Mouse (Mus musculus) hindbrain, postnatal 0 days (tissue): ENCODE measurements around the gene Elmo1. TPM values are rescaled to one million over a fixed set of nuclear protein-coding genes. Genes with fewer than 3 reads are reported as not detected.

Source experiments
- ATAC-seq: fragments of 200-750 bp; cut with Nextera tagmentation; 2 replicates; pipeline ENCODE4 v1.8.0; 2017; ENCODE audit warnings: mild to moderate bottlenecking, moderate TSS enrichment, moderate library complexity
- DNase-seq: peaks from one replicate; pipeline ENCODE4 v3.0.0-alpha.2; 2015; ENCODE audit warnings: low spot score
- H3K27ac ChIP-seq: fragments of 300-500 bp; sonication (generic); 2 replicates; pipeline ENCODE4 v1.5.1; 2014; ENCODE audit warnings: mild to moderate bottlenecking
- H3K27me3 ChIP-seq: fragments of 300-500 bp; sonication (generic); 2 replicates; pipeline ENCODE4 v1.6.1; 2014; ENCODE audit warnings: low read length, mixed read lengths; ENCODE audit not compliant: insufficient read depth
- H3K36me3 ChIP-seq: fragments of 300-500 bp; sonication (generic); 2 replicates; pipeline ENCODE4 v1.6.1; 2014; ENCODE audit warnings: low read length, mixed read lengths; ENCODE audit not compliant: insufficient read depth
- H3K4me1 ChIP-seq: fragments of 300-500 bp; sonication (generic); 2 replicates; pipeline ENCODE4 v1.6.1; 2014; ENCODE audit warnings: antibody characterized with exemption, low read length, mixed read lengths; ENCODE audit not compliant: insufficient read depth
- H3K4me2 ChIP-seq: fragments of 300-500 bp; sonication (generic); 2 replicates; pipeline ENCODE4 v1.6.1; 2014; ENCODE audit warnings: low read depth, mild to moderate bottlenecking, low read length, moderate library complexity, mixed read lengths
- H3K4me3 ChIP-seq: fragments of 300-500 bp; sonication (generic); 2 replicates; pipeline ENCODE4 v1.5.1; 2014; ENCODE audit warnings: low read length
- H3K9ac ChIP-seq: fragments of 300-500 bp; sonication (generic); replicated peaks from 2 replicates; pipeline ENCODE4 v1.6.1; 2014; ENCODE audit warnings: mild to moderate bottlenecking, low read length, moderate library complexity, mixed read lengths
- H3K9me3 ChIP-seq: fragments of 300-500 bp; sonication (generic); 2 replicates; pipeline ENCODE4 v1.6.1; 2016; ENCODE audit warnings: low read length, mixed read lengths
- CTCF ChIP-seq: IDR thresholded peaks from 2 replicates; pipeline ENCODE4 v1.5.1; 2016; ENCODE audit warnings: antibody characterized with exemption, control low read depth, low read depth
- WGBS: fragments of 180-500 bp; shearing (Covaris S2); extraction: QIAGEN DNeasy Blood & Tissue Kit; methylation state at CpG from one replicate; pipeline ENCODE4 v1.1.7; 2014; 5-methylcytosine and 5-hydroxymethylcytosine counted together
- polyA plus RNA-seq: library from polyadenylated mRNA; unstranded; fragments of >200 nt; fragmentation: Nextera tagmentation; extraction: Ambion mirVana; gene quantifications from 2 replicates; pipeline ENCODE4 v1.2.1, GENCODE M21; 2015
- total RNA-seq: library from RNA; depleted of rRNA; stranded (reverse); fragments of >200 nt; gene quantifications from 2 replicates; pipeline ENCODE4 v1.2.3, GENCODE M21; 2014

Gene Elmo1
- total and polyA plus RNA-seq, 2 experiments from 2014 or later = 35.8 to 37.5 TPM

DNA sequence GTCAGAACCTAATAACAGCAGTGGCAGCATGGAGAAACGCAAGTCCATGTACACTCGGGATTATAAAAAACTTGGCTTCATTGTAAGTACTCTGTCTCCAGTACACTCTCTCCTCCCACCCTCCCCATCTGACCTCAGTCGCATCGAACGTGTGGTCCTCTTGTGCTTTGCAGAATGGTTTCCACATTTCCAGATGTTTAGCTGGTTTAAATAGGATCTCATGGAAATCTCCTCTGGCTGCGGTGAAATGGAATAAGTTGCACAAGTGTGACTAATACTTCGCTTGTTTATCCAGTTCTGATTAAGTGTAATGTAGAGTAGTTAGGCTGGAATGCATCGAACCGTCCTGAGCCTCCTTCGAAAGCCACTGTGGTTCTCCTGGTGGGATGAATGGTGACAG, 200.0 kb downstream of the Elmo1 start:
- 80% methylated on average over 10 of the region's 10 CpGs for WGBS
- H3K4me3 ChIP-seq = no peak overlapping the region
- H3K9me3 ChIP-seq = no peaks in the 10 kb centered on the region
- ATAC-seq = no peak
- no peaks in the 10 kb centered on the region for H3K27me3 ChIP-seq
- H3K27ac ChIP-seq = no peak overlapping the region
- no peak overlapping the region for H3K9ac ChIP-seq
- H3K4me1 ChIP-seq = no peaks in the 10 kb centered on the region
- TF ChIP-seq CTCF = no peak
- no peak overlapping the region for H3K4me2 ChIP-seq
- no peaks in the 10 kb centered on the region for H3K36me3 ChIP-seq
- DNase-seq = no peak

DNA sequence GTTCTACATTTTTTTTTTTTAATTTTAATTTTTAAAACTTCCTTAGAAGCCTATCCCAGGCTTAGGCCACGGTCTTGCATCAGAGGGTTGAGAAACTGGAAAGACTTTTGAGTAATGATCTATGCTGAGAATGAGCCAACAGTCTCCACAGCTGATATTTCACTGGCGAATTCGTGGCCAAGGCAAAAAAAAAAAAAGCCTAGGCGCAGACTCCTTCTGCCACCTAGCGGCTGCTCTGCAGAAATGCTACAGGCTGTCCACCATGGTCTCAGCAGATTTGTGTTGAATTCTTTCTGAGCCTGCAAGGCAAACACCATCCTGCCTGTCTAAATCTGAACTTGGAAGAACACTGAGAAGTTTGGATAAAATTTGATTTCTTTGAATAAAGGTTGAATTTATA, 202.0 kb downstream of the Elmo1 start:
- Histone ChIP-seq H3K36me3 (no peaks in the 10 kb centered on the region), H3K4me2 (no peak overlapping the region), H3K4me1 (no peaks in the 10 kb centered on the region), H3K27me3 (no peaks in the 10 kb centered on the region), H3K9me3 (no peaks in the 10 kb centered on the region), H3K4me3 (no peak overlapping the region), H3K9ac (no peak overlapping the region), H3K27ac (no peak overlapping the region)
- 0% methylated on average over 5 of the region's 5 CpGs for WGBS
- peak; percentile 92 for TF ChIP-seq CTCF
- DNase-seq (peak; percentile 89), ATAC-seq (peak; percentile 67)

DNA sequence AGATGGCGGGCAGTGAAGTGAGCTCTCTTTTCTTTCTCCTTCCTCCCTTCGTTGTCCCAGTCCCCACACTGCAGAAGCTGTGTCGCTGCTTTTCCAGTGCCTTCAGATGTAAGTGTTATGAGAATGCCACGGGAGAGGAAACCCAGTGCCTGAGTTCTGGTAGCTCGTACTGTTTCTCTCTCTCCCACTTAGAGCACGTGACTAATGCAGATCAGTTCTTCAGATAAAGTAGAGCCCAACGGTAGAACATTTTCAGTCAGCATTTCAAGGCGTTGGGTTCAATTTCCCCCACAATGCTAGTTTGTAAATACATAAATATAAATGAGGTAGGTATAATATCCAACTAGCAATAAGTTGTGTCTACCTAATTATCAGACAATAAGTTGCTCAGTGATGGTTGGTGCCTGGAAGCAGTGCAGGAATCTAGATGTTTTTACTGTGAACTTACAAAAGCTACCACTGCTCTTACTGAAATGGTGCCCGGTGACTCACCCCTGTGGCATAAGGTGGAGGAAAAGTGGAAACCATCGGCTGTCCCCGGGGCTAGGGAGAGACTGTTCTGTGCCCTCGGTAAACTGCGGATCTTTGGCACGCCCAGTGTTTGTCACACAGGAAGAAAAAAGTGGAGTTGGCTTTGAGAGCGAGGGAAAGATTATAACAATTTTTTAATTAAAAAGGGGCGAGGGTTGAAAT, 205.0 kb downstream of the Elmo1 start:
- Histone ChIP-seq H3K4me1 (no peaks in the 10 kb centered on the region), H3K4me3 (no peak overlapping the region), H3K36me3 (no peaks in the 10 kb centered on the region), H3K4me2 (no peak overlapping the region), H3K9ac (no peak overlapping the region), H3K27ac (no peak overlapping the region), H3K27me3 (no peaks in the 10 kb centered on the region), H3K9me3 (no peaks in the 10 kb centered on the region)
- no peak for ATAC-seq
- no peak for DNase-seq
- 84% methylated on average over 16 of the region's 16 CpGs for WGBS
- no peak for TF ChIP-seq CTCF

DNA sequence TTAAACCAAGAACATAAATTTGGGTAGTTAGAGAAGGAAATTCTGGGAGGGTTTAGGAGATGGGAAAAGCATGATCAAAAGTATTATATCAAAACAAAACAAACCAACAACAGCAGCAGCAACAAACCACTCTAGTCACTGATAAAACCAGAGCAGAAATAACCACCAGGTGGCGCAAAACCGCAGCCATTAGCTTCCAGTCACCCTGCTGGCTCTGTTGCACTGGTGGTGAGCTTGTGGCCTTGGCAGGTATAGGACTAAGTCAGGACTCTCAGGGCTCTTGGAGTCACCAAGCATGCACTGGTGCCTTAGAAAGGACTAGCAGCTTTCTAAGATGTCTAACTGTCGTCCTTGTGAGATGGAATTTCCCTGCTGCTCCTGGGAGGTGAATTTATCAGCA, 207.4 kb downstream of the Elmo1 start:
- Histone ChIP-seq H3K9ac (no peak overlapping the region), H3K4me1 (no peaks in the 10 kb centered on the region), H3K27me3 (no peaks in the 10 kb centered on the region), H3K9me3 (no peaks in the 10 kb centered on the region), H3K36me3 (no peaks in the 10 kb centered on the region), H3K27ac (no peak overlapping the region), H3K4me3 (no peak overlapping the region), H3K4me2 (no peak overlapping the region)
- 8% methylated on average over 3 of the region's 3 CpGs for WGBS
- peak; percentile 92 for TF ChIP-seq CTCF
- peak; percentile 57; the same call in 1 of the 2 replicates for ATAC-seq
- DNase-seq = peak; percentile 87

DNA sequence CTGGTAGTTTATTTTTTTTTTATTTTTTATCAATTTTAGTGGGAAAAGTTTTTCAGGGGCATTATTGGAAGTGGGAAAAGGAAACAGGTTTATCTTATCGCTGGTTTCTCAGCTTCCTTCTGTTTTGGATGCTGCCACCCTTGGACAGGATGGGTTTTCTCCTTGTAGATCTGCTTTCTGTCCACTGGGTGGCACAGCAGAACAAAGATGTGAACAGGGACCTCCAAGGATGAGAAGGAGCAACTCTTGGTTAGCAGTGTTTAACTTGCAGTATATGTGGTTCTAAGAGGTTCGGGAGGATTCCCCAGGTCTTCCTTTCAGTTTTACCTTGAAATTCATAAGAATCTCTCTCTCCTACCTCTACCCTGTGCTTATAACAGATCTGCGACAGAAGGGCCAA, 209.0 kb downstream of the Elmo1 start:
- Histone ChIP-seq H3K9ac (no peak overlapping the region), H3K4me3 (no peak overlapping the region), H3K36me3 (no peaks in the 10 kb centered on the region), H3K4me2 (no peak overlapping the region), H3K4me1 (no peaks in the 10 kb centered on the region), H3K9me3 (no peaks in the 10 kb centered on the region), H3K27ac (no peak overlapping the region), H3K27me3 (no peaks in the 10 kb centered on the region)
- TF ChIP-seq CTCF = peak; percentile 82
- peak; percentile 78 for ATAC-seq
- peak; percentile 85 for DNase-seq
- 52% methylated on average over 3 of the region's 3 CpGs for WGBS

DNA sequence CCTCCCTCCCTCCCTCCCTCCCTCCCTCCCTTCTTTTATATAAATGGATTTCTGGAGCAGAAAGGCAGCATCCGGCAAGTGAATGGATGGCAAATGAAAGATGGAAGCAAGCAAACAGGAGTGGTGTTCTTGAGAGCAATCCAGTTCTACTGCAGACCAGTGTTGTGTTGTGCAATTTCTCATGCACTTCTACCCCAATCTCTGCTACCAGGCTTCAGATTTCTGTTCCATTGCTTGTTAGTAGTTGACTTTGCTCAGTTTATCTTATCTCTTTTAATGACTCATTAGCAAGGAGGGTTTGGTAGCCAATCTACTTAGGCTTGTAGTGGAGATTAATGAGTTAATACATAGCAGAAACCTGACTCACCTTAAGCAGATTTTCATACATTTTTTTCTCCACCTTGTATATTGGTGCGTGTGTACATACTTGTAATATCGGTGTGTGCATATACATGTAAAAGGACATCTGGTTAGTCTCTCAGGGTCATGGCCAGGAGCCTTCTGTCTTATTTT, 209.7 kb downstream of the Elmo1 start:
- Histone ChIP-seq H3K27ac (no peak overlapping the region), H3K27me3 (no peaks in the 10 kb centered on the region), H3K4me3 (no peak overlapping the region), H3K4me1 (no peaks in the 10 kb centered on the region), H3K4me2 (no peak overlapping the region), H3K9me3 (no peaks in the 10 kb centered on the region), H3K9ac (no peak overlapping the region), H3K36me3 (no peaks in the 10 kb centered on the region)
- 83% methylated on average over 3 of the region's 3 CpGs for WGBS
- DNase-seq (no peak), ATAC-seq (no peak)
- TF ChIP-seq CTCF = no peak

DNA sequence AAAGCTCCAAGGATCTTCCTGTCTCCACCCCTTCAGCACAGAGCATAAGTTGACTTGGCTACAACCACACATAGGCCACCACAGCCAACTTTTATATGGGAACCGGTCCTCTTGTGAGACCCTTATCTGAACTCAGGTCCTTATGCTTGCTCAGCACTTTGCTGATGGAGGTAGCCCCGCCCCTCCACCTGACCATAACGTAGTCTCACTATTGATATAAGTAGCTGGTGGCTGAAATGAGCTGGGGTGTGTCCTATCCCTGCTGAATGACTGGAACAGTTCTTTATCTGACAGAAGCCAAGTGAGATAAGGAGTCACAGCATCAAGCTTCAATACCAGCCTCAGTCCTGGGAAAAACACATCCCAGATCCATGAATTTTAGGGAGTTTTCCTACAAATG, 210.2 kb downstream of the Elmo1 start:
- Histone ChIP-seq H3K9me3 (no peaks in the 10 kb centered on the region), H3K36me3 (no peaks in the 10 kb centered on the region), H3K4me1 (no peaks in the 10 kb centered on the region), H3K4me2 (no peak overlapping the region), H3K4me3 (no peak overlapping the region), H3K27me3 (no peaks in the 10 kb centered on the region), H3K9ac (no peak overlapping the region), H3K27ac (no peak overlapping the region)
- no peak for TF ChIP-seq CTCF
- DNase-seq (no peak), ATAC-seq (no peak)
- 80% methylated on average over 3 of the region's 3 CpGs for WGBS
